ENCODE assay signal across 20 mouse cellular contexts in genomic region chr14:114307479-114307878, GRCm38 (mm10).
"Had no signal": no experiment of that assay in that cellular context is flagged by ENCODE, and none has a peak within 500 bp of the region (broad histone marks: within the 10 kb centered on the region; RNA-seq: fewer than 3 reads in every experiment).

No protein-coding gene starts in this region.

- DNase-seq: cerebellum, adult 8-10 months; cerebellum, adult 9-10 months; cerebellum, adult 9-11 months; cerebellum, postnatal 14 days; cerebellum, postnatal 25 days; cerebellum, postnatal 36 days; embryo, embryonic 11 days; forebrain, postnatal 0 days; gastrocnemius, adult 2 months; gastrocnemius, postnatal 10 days; gastrocnemius, postnatal 14 days; gastrocnemius, postnatal 25 days; gastrocnemius, postnatal 36 days; heart, adult 11 months; heart, adult 18-20 months; heart, adult 2 months had no signal

- ATAC-seq: forebrain, embryonic 13.5 days; forebrain, embryonic 14.5 days; forebrain, embryonic 15.5 days; forebrain, embryonic 16.5 days; forebrain, postnatal 0 days had no signal
